Mouse (Mus musculus): ENCODE measurements around the gene Bcdin3d. TPM values are rescaled to one million over a fixed set of nuclear protein-coding genes. Genes with fewer than 3 reads are reported as not detected.

Bcdin3d gene
- polyA plus RNA-seq, 1 experiment from 2014 or later = 5.2 TPM

DNA sequence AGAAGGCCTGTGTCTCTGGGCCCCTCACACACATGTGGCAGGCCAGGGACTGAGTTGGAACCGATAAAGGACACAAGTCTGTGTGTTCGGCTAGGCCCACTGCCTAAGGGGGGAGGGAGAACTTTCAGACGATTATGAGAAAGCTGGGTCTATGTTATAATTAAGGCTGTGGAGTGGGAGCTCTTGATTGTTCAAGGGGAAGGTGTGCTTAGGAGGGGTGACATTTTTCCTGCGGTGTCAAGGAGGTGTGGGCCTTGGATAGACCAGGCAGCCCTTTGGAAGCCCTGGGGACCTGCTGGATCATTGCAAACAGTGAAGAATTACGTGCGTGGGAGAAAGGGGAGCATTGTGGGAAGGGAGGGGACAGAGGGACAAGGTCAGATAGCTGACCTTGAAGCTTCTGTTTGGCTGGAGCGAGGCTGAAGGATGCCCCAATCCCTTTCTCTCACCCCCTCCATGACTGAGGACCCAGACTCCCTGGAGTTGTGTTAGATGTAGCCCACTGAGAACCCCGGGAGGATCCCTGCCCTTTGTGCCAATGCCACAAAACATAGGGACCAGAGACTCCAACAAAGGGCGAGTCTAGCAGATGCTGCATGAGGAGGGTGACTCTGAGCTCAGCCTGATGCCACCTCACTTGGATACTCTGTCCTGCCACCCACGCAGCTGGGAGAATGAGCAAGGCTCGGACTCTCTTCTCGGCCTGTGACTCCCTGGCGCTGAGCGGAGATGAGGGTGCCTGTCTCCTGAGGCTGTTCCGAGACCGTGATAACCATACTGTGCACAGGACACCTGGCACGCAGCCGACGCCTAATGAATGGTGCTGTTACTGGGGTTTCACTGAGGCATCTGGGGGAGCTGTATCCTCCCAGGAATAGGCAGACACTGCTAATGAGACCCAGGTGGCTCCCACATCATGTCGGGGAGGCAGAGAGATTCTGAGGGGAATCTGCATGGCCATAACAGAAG, 27.0 kb upstream of the Bcdin3d start:
- ATAC-seq (ENCODE audit: insufficient read depth) = no peak
- no peak overlapping the region for H3K4me2 ChIP-seq
- 69% methylated on average over 20 of the region's 20 CpGs for WGBS (ENCODE audit: insufficient replicate concordance)
- no peak overlapping the region for H3K4me3 ChIP-seq (replicated peaks)
- H3K4me1 ChIP-seq (replicated peaks) = peaks cover 23% of the 10 kb centered on the region
- H3K36me3 ChIP-seq (replicated peaks) = no peaks in the 10 kb centered on the region
- H3K9me3 ChIP-seq (replicated peaks) = no peaks in the 10 kb centered on the region
- no peak overlapping the region for H3K9ac ChIP-seq
- H3K27me3 ChIP-seq = no peaks in the 10 kb centered on the region
- no peak overlapping the region for H3K27ac ChIP-seq (replicated peaks)

DNA sequence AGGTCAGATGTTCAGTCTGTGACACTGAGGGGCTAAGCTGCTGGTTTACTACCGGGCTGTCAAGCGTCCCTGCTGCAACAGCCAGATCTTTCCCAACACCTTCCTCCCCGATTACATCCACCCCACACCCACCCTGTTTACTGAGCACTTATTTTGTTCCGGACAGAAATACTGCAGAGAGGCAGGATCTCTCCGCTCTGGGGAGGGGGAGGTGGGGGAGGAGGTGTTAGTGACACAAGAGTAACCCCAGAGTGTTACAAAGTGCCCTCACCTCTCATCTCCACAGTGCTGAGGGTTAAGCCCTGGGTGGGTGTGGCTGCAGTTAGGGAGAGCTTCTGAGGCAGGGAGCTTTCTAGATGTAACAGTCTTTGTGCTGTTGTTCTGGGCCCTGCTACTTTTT, 25.8 kb upstream of the Bcdin3d start:
- ATAC-seq (ENCODE audit: insufficient read depth) = no peak
- H3K4me1 ChIP-seq (replicated peaks) = peaks cover 23% of the 10 kb centered on the region
- 23% methylated on average over 5 of the region's 5 CpGs for WGBS (ENCODE audit: insufficient replicate concordance)

DNA sequence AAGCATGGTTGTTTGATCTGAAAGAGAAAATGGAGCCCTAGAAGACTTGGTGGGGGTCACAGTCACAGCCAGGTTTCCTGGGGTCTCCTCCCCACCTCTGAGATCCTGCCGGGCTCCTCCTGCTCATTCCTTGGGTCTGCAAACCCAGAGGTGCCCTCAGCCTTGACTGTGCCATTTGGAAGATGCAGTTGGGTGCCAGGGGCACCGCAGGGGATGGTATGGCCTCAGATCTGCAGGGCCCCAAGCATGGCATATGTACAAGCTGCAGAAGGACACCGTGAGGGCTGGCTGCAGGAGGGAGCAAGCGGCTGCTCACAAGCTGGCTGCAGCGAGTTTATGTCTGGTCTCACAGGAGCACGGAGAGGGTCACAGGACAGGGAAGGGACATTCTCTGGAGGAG, 25.2 kb upstream of the Bcdin3d start:
- no peak overlapping the region for H3K9ac ChIP-seq
- no peaks in the 10 kb centered on the region for H3K9me3 ChIP-seq (replicated peaks)
- ATAC-seq (ENCODE audit: insufficient read depth) = no peak
- H3K4me3 ChIP-seq (replicated peaks) = no peak overlapping the region
- no peak overlapping the region for H3K27ac ChIP-seq (replicated peaks)
- H3K4me1 ChIP-seq (replicated peaks) = peaks cover 23% of the 10 kb centered on the region
- peaks cover 4% of the 10 kb centered on the region; the same call in 1 of the 2 replicates for H3K27me3 ChIP-seq
- no peak overlapping the region for H3K4me2 ChIP-seq
- H3K36me3 ChIP-seq (replicated peaks) = no peaks in the 10 kb centered on the region
- WGBS (ENCODE audit: insufficient replicate concordance) = 32% methylated on average over 6 of the region's 6 CpGs

More for the DNA sequence above, 25.8 kb upstream of the Bcdin3d start:
- no peak overlapping the region for H3K4me2 ChIP-seq
- no peak overlapping the region for H3K4me3 ChIP-seq (replicated peaks)
- H3K9ac ChIP-seq = no peak overlapping the region
- H3K9me3 ChIP-seq (replicated peaks) = no peaks in the 10 kb centered on the region
- no peaks in the 10 kb centered on the region for H3K36me3 ChIP-seq (replicated peaks)
- H3K27me3 ChIP-seq = 0 out of 2 replicates have a peak, but pooled peaks cover 3% of the 10 kb centered on the region
- no peak overlapping the region for H3K27ac ChIP-seq (replicated peaks)

DNA sequence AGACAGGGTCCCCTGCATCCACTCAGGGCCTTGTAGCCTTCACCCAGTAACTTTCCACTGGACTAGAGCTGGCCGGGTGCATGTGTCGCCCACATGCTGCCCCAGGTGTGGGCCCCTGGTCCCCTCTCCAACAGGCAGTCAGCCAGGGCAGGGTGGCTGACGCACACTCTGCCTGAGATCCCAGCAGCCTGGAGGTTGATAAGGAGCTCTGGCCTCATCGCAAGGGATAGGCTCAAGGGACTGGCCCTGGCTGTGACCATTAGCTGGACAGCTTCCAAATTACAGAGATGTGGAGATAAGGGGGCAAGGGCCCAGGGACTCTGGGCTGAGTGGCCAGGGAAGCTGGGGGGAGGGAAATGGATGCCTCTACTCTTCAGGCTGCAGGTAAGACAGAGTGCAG, 24.3 kb upstream of the Bcdin3d start:
- H3K9me3 ChIP-seq (replicated peaks) = no peaks in the 10 kb centered on the region
- peaks cover 23% of the 10 kb centered on the region for H3K4me1 ChIP-seq (replicated peaks)
- 19% methylated on average over 4 of the region's 4 CpGs for WGBS (ENCODE audit: insufficient replicate concordance)
- no peak overlapping the region for H3K9ac ChIP-seq
- H3K4me2 ChIP-seq = no peak overlapping the region
- H3K36me3 ChIP-seq (replicated peaks) = no peaks in the 10 kb centered on the region
- H3K27me3 ChIP-seq = peaks cover 7% of the 10 kb centered on the region; the same call in 1 of the 2 replicates
- 0 out of 2 replicates have a peak overlapping the region, but pooled peaks have one; percentile 14 for H3K27ac ChIP-seq (replicated peaks)
- ATAC-seq (ENCODE audit: insufficient read depth) = 0 out of 2 replicates have a peak, but pooled peaks have one; percentile 29
- H3K4me3 ChIP-seq (replicated peaks) = no peak overlapping the region

DNA sequence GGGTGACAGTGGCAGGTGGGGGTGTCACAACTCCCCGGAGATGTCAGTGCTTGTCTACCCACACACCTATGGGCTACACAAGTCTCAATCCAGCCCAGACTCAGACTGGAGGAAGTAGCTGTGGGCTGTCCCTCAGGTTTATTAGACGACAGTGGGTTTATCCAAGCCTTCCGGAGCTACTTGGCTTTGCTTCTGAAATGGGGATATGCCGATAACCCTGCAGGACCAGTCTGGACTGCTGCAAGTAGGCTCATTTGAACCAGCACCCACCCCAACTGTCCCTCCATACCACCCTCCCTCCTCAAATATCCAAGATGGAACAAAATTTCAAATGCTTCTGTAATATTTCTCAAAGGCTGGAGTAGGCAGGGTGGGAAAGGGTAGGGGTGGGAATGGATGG, 23.8 kb upstream of the Bcdin3d start:
- Histone ChIP-seq H3K4me3 (replicated peaks) (no peak overlapping the region), H3K4me2 (no peak overlapping the region), H3K4me1 (replicated peaks) (peaks cover 23% of the 10 kb centered on the region), H3K27me3 (peaks cover 7% of the 10 kb centered on the region; the same call in 1 of the 2 replicates), H3K36me3 (replicated peaks) (no peaks in the 10 kb centered on the region), H3K9me3 (replicated peaks) (no peaks in the 10 kb centered on the region), H3K9ac (no peak overlapping the region), H3K27ac (replicated peaks) (0 out of 2 replicates have a peak overlapping the region, but pooled peaks have one; percentile 14)
- no peak for ATAC-seq (ENCODE audit: insufficient read depth)
- 54% methylated on average over 4 of the region's 4 CpGs for WGBS (ENCODE audit: insufficient replicate concordance)

DNA sequence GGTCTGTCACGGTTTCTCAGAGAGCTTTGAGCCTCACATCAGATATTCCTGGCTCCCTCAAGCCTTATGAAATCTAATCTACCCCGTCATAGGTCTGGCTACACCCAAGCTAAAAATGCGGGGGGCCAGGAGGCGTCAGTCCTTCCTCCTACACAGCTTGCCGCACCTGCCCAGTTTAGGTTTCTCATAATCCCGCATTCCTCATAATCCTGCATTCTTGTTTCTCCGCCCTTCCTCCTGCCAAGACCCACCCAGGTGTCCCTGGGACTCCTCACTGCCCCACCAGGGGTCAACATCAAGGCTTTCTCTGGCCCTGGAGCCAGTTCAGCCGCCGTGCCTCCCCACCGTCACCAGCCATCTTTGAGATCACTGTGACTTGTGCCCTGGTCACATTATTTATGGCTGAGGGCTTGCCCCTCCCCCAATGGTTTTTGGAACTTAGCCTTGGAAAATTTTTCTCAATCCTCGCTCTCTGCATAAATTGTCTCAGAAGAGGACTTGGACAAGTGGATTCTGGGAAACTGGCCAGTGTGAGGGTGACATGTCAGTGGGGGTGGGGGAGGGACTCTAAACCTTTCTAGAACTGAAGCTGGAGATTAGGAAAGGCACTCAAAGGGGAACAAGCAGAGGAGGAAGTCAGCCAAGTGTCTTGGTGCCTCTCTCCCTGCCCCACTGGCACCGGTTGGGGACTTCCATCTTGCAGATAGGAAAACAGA, 23.2 kb upstream of the Bcdin3d start:
- H3K4me2 ChIP-seq = peak overlapping the region; percentile 23
- H3K36me3 ChIP-seq (replicated peaks) = no peaks in the 10 kb centered on the region
- H3K9ac ChIP-seq = no peak overlapping the region
- peak overlapping the region; percentile 14; the same call in 1 of the 2 replicates for H3K27ac ChIP-seq (replicated peaks)
- H3K4me1 ChIP-seq (replicated peaks) = peaks cover 23% of the 10 kb centered on the region
- WGBS (ENCODE audit: insufficient replicate concordance) = 32% methylated on average over 12 of the region's 12 CpGs
- no peak for ATAC-seq (ENCODE audit: insufficient read depth)
- H3K27me3 ChIP-seq = peaks cover 7% of the 10 kb centered on the region; the same call in 1 of the 2 replicates
- no peak overlapping the region for H3K4me3 ChIP-seq (replicated peaks)
- no peaks in the 10 kb centered on the region for H3K9me3 ChIP-seq (replicated peaks)

DNA sequence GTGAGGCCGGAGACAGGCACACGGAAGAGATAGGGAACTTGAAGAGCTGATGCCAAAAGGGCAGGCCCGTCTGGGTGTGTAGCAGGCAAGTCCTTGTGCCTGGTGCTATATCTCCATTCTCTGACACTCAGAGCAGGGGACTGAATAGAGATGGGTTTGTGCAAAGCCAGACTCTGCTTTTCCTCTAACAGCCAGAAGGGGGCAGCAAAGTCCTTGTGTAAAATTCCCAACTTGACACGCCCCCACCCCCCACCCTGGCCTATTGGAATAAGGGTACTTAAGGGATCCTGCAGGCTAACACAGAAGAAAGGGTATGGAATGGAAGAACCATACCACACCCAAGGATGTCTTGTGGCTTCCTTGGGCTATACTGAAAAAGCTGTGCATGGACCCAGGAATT, 22.5 kb upstream of the Bcdin3d start:
- Histone ChIP-seq H3K4me3 (replicated peaks) (no peak overlapping the region), H3K9me3 (replicated peaks) (no peaks in the 10 kb centered on the region), H3K4me1 (replicated peaks) (peaks cover 23% of the 10 kb centered on the region), H3K9ac (no peak overlapping the region), H3K27me3 (peaks cover 13% of the 10 kb centered on the region; the same call in 1 of the 2 replicates), H3K27ac (replicated peaks) (no peak overlapping the region; the same call in 1 of the 2 replicates), H3K4me2 (no peak overlapping the region; the same call in 1 of the 2 replicates), H3K36me3 (replicated peaks) (no peaks in the 10 kb centered on the region)
- ATAC-seq (ENCODE audit: insufficient read depth) = no peak
- 12% methylated on average over 4 of the region's 4 CpGs for WGBS (ENCODE audit: insufficient replicate concordance)

DNA sequence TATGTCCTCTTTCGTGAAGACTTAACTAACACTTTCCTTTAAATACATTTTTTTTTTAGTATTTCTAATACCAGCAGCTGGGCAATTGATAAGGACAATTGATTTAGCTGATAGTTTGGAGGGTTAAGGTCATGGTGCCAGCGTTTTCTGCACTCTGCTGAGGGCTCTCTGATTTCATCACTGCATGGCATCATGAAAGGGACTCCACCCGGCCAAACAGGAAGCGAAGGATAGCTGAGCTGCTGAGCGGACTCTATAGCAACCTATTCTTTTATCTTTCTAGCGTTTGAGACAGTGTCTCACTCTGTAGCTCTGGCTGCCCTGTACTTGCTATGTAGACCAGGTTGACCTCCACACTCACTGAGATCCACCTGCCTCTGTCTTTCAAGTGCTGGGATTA, 10.2 kb upstream of the Bcdin3d start:
- no peak for ATAC-seq (ENCODE audit: insufficient read depth)
- Histone ChIP-seq H3K9me3 (replicated peaks) (no peaks in the 10 kb centered on the region), H3K9ac (no peak overlapping the region), H3K36me3 (replicated peaks) (no peaks in the 10 kb centered on the region), H3K27ac (replicated peaks) (no peak overlapping the region), H3K27me3 (peaks cover 3% of the 10 kb centered on the region), H3K4me2 (no peak overlapping the region), H3K4me3 (replicated peaks) (no peak overlapping the region), H3K4me1 (replicated peaks) (no peaks in the 10 kb centered on the region)
- WGBS (ENCODE audit: insufficient replicate concordance) = 29% methylated on average over 6 of the region's 6 CpGs

DNA sequence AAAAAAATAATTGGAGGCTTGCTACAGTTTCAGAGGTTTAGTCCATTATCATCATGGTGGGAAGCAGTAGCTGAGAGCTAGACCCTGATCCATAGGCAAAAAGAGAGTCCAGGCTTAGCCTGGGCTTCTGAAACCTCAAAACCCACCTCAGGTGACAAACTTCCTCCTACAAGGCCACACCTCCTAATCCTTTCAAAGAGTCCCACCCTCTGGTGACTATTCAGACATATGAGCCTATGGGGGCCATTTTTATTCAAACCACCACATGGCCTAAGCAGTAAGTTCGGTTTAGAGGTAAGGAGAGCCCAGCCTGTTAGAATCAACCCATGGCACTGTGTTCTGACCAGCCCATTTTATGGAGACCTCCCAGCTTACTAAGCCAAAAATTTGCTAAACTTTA, 1.3 kb upstream of the Bcdin3d start:
- WGBS (ENCODE audit: insufficient replicate concordance) = 42% methylated on average over 1 of the region's 1 CpGs
- H3K27me3 ChIP-seq = 0 out of 2 replicates have a peak, but pooled peaks cover 3% of the 10 kb centered on the region
- H3K9me3 ChIP-seq (replicated peaks) = no peaks in the 10 kb centered on the region
- no peak overlapping the region for H3K4me3 ChIP-seq (replicated peaks)
- H3K27ac ChIP-seq (replicated peaks) = no peak overlapping the region
- ATAC-seq (ENCODE audit: insufficient read depth) = no peak
- H3K4me2 ChIP-seq = no peak overlapping the region
- peaks cover 19% of the 10 kb centered on the region for H3K4me1 ChIP-seq (replicated peaks)
- no peaks in the 10 kb centered on the region for H3K36me3 ChIP-seq (replicated peaks)
- no peak overlapping the region for H3K9ac ChIP-seq

DNA sequence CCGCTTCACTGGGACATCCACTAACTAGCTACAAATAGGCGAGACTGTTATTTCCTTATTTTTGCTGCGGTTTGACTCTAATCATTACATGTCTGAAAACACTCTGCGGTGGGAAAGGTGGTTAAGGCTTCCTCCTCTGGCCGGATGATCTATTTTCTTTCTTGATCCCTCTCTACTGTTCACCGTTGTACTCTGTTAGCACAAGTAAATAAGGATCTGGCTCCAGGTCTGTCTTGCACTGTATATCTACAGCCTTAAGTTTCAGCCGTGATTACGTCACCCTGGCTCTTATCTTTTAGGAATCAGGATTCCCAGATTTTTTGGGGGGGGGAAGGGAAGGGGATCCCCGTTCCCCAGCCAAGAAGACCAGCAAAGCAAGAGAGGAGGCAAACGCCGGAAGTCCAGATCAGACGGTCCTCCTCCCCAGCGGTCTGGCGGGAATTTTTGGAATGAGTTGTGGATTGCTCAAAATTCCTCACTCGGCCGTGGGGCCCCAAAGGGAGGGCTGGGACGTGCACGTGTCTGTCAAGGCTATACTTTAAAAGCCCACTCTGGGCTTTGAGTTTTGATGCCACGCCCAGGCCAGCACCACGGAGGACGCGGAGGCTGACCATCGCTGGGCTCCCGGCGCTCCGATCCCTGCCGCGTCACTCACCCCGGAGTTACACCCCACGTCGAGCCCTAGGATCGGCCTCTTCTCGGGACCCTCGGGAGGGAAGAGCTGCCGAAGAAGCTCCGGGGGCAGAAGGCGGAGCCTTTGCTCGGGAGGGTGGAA, 542 bp downstream of the Bcdin3d start:
- H3K36me3 ChIP-seq (replicated peaks) = peaks cover 3% of the 10 kb centered on the region; the same call in 1 of the 2 replicates
- 1% methylated on average over 38 of the region's 38 CpGs for WGBS (ENCODE audit: insufficient replicate concordance)
- peak; percentile 68 for ATAC-seq (ENCODE audit: insufficient read depth)
- peaks cover 24% of the 10 kb centered on the region for H3K4me1 ChIP-seq (replicated peaks)
- H3K9ac ChIP-seq = peak overlapping the region; percentile 79
- H3K27ac ChIP-seq (replicated peaks) = peak overlapping the region; percentile 82
- H3K4me3 ChIP-seq (replicated peaks) = peak overlapping the region; percentile 86
- H3K9me3 ChIP-seq (replicated peaks) = no peaks in the 10 kb centered on the region
- H3K4me2 ChIP-seq = peak overlapping the region; percentile 91
- H3K27me3 ChIP-seq = no peaks in the 10 kb centered on the region

All from liver, embryonic 15.5 days (tissue).